Mouse (Mus musculus) urinary bladder, adult 2 months (tissue): ENCODE measurements around the gene Adgrl3. TPM values are rescaled to one million over a fixed set of nuclear protein-coding genes. Genes with fewer than 3 reads are reported as not detected.

ENCODE experiments used
- DNase-seq: peaks from one replicate; pipeline ENCODE4 v3.0.0; 2022; ENCODE audit warnings: low spot score
- polyA plus RNA-seq: library from polyadenylated mRNA; depleted of rRNA; stranded (reverse); fragments of >200 nt; gene quantifications from 2 replicates; pipeline ENCODE4 v1.2.3, GENCODE M21; 2012

Gene Adgrl3
- polyA plus RNA-seq, 1 experiment: 5.9 TPM

DNA sequence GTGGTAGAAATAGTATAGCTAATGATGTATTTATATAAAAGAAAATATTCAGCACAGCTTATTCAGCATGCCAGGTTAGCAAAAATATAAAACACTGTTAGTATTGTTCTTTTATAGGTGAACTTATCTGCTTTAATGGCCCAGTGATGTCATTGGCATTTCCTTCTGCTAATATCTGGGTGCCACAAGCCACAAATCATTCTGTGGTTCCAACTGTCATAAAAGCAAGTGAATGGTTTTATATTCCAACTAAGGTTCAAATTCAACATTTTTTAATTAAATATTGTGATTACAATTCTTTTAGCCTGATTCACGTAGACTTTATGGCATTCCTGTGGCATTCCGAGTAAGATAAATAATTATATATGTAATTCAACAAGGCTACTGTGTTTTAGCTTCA, 205.5 kb downstream of the Adgrl3 start:
- DNase-seq: no peak

GRCm38 (mm10) chr5:81227256-81227655, 207.3 kb downstream of the Adgrl3 start:
- no peak for DNase-seq

DNA sequence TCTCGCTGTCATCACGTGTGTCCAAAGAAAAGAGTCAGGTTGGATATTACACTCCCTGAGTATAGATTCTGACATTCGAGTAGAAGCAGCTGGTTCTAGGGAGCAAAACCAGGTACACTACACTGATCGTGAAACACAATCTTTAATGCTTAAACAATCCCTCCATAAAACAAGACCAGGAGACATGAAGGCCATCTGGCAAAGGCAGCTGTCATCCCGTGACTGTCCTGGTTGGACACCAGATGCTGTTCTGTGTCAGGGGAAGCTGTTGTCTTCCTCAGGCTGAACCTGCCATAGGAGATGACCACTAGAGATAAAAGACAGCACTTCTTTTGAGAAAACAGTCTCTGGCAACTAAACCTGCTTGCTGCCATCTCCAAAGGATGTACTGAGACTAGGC, 228.8 kb downstream of the Adgrl3 start:
- no peak for DNase-seq

- no peak for DNase-seq
Measured at GRCm38 (mm10) chr5:81256091-81256490, 236.2 kb downstream of the Adgrl3 start.

DNA sequence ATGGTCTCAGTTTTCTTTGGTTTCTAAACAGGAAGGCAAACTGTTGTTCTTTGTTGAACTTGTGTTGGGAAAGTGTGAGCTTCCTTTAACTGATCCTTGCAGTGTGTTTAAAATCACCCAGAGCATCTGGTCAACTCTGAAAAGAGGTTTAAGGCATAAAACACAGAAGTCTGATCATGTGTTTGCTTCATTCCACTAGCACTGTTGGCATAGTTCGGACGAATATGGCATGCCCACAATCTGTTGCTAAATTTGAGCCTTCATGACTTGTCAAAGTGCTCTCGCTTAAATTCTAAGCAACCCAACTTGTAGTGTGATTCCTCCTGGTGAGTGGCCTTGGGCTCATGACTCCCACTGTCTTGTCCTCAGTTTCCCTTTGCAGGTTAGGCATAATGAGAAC, 249.8 kb downstream of the Adgrl3 start:
- DNase-seq: no peak

DNA sequence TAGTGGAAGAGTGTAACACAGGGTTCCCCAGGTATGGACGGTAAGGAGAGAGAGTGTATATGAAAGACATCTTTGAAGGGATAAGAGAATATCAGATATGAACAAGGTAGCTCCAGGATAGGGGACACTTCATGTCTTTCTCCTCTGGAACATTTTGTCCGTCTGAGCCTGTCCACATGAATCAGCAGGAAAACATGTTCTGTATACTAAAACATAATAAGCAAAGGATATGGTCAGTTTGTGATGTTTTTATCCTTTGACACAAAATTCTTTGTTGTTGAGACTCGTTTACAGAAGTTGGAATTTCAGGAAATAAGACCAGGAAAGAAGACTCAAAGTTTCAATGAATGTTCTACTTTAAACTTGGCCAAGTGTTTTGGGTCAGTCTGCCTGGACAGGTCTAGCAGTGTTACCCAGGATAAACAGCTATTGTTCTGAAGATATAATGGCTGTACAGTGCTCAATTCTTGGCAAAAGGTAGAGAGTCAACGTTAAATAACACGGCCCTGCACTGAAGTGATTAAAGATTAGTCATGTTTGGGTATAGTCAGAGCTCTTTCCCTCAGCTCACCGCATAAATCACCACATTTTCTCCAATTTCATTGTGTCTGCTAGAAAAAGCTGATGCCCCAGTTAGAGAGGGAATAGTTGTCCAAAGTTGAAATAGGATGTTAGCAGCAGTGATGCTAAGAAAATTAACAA, 255.6 kb downstream of the Adgrl3 start:
- no peak for DNase-seq

DNA sequence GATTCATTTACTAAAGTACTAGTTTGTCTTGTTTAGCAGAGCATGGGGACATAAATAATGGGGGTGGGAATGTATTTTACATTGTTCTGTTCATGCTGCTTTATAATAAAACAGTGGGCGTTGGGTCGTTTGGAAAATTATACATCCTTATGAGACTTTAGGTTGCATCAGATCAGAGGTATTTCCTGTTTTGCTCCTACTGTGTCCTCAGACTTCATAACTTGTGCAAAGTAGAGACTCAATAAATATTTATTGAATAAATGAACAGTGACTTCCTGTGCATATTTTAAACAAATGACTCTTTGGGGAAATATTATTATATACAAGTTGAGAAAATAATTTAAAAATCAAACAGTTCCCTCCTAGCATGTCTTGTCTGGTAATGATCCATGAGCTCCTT, 259.3 kb downstream of the Adgrl3 start:
- DNase-seq: no peak

- DNase-seq: no peak
Measured at GRCm38 (mm10) chr5:81285643-81286042, 265.7 kb downstream of the Adgrl3 start.

DNA sequence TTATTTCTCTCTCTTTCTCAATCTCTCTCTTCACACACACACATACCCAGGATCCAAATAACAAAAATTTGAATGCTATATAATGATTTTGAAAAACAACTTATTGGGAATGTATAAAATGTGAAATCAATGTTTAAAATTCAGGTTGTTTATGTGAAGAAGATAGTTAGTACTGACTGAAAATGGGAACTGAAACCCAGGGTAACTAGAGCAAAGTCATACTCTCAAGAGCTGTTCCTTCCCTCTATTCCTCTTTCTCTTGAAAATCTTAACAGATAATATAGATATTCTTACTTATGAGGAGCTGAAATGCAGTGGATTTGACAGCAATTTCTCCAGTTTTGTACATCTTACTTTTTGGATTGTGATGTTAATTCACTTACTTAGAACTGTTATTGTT, 281.9 kb downstream of the Adgrl3 start:
- DNase-seq: no peak

- no peak for DNase-seq
Measured at GRCm38 (mm10) chr5:81317406-81318112, 297.6 kb downstream of the Adgrl3 start.

DNA sequence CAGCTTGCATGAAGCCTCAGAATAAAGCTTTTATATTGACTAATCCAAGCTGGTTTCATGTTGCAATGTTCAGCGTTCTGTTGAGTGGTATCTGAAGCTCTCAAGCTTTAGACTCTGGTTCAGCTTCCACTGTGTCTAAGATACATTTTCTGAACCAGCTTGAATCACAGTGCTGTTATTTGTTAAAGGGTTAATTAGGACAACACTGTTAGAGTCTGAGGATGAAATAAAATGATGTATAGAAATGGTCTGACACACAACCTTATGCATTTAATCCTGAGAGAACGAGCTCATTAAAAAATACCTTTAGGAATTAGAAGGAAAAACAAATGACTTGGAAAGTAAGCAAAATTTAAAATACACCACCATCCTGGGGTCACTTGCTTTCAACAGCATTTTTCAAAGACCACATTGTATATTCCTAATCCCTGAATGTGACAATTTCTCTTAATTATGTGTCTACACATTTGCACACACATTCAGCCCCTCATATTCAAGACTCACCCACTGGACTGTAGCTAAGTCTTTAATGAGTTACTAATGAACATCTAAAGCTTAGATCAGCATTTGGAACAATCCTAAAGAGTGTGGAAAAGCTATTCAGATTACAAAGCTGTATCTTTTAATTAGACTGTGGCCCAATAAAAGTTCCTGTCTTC, 301.5 kb downstream of the Adgrl3 start:
- DNase-seq: no peak

- no peak for DNase-seq
Measured at GRCm38 (mm10) chr5:81322064-81322463, 302.1 kb downstream of the Adgrl3 start.

- no peak for DNase-seq
Measured at GRCm38 (mm10) chr5:81326916-81327315, 307.0 kb downstream of the Adgrl3 start.

GRCm38 (mm10) chr5:81327392-81327791, 307.5 kb downstream of the Adgrl3 start:
- no peak for DNase-seq

- DNase-seq: no peak
Measured at GRCm38 (mm10) chr5:81329571-81329971, 309.6 kb downstream of the Adgrl3 start.

DNA sequence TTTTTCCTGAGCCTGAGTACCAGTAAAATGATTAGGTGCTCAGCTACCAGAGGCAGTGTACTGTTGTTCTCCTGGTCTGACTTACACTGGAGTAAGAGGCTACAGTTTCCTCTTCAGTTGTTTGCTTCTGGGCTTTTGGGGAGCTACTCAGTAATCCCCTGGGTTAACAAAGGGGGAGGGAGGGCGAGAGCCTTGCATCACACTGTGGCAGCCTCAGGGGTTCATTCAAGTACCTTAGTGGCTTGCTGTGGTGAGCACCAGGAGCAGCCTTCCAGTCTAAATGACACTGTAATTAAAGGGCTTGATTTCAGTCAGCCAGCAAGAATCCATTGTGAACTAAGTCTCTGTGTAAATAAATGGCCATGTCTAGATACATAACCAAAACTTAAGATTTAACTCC, 324.4 kb downstream of the Adgrl3 start:
- DNase-seq: no peak

DNA sequence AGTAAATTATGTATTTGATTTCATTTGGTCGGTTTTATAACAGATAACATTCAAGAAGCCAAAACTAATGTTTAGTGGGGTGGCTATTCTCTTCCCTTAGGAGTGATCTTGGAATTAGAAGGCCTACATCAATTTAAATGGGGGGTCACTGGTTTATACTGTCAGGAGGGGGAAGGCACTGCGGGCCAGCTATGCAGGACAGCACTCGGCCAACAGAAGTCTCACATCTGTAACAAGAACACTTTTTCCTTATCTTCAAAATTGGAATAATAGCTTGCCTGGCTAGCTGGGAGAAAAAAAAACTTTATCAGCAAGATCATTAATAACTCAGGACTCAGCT, 325.1 kb downstream of the Adgrl3 start:
- no peak for DNase-seq

- DNase-seq: no peak
Measured at GRCm38 (mm10) chr5:81345436-81346131, 325.6 kb downstream of the Adgrl3 start.

- DNase-seq: no peak
Measured at GRCm38 (mm10) chr5:81347571-81347970, 327.6 kb downstream of the Adgrl3 start.

DNA sequence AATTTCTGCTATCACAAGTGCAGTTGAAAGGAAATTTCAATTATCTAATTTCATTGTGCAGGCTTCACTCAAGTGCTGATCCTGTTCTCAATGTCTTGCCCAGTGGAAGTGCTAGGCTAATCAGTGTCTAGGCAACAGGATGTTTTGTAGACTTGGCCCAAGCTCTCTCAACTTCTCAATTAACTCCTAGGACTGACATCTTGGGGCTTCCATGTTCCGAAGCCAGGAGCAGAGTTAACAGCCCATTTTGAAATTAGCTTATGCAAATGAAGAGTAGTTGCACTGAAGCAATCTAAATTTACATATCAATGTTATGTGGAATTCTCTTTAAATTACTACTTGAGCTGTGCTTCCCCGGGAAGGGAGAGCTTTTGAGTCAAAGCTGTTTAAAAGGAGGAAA, 339.6 kb downstream of the Adgrl3 start:
- no peak for DNase-seq

- no peak for DNase-seq
Measured at GRCm38 (mm10) chr5:81364198-81364643, 344.3 kb downstream of the Adgrl3 start.

DNA sequence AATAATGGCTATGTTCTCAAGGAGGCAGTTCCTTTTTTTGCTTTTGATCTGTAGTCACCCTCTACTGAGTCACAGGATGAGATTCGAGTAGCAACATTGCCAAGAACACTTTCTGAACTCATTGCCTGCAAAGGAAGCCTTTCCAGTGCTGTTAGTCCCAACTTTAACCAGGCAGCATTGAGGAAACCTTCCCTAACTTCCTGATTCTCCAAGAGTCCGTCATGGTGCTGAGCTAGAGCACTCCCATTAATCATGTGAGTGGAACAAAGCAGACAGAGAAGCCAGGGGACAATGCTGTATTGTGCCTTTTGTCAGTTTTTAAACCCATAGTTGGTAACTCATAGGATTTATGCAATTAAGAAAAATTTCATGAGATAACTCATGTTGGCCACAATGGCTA, 345.3 kb downstream of the Adgrl3 start:
- no peak for DNase-seq
